Mouse (Mus musculus) intestine, embryonic 14.5 days (tissue): Measurements from ENCODE around the gene Pde10a. TPM values are rescaled to one million over a fixed set of nuclear protein-coding genes. Genes with fewer than 3 reads are reported as not detected.
"Not testable (repeated sequence)": the region's sequence is repeated elsewhere in the genome, so short reads cannot be mapped to it uniquely, and the experiment has no call there.

Experiments
- ATAC-seq: fragments of 200-750 bp; cut with Nextera tagmentation; replicated peaks from 2 replicates; pipeline ENCODE4 v1.8.0; 2017; ENCODE audit warnings: low read depth, moderate number of reproducible peaks, moderate TSS enrichment, moderate library complexity; ENCODE audit not compliant: low FRiP score, low TSS enrichment
- DNase-seq: peaks from one replicate; pipeline ENCODE4 v3.0.0-alpha.2; 2018; ENCODE audit warnings: low spot score
- H3K27ac ChIP-seq: fragments of 300-500 bp; sonication (generic); 2 replicates; pipeline ENCODE4 v1.5.1; 2014; ENCODE audit warnings: low read depth, mild to moderate bottlenecking, control low read depth
- H3K27me3 ChIP-seq: fragments of 300-500 bp; sonication (generic); replicated peaks from 2 replicates; pipeline ENCODE4 v1.6.1; 2014; ENCODE audit warnings: low read length, control low read depth; ENCODE audit not compliant: control insufficient read depth, insufficient read depth
- H3K36me3 ChIP-seq: fragments of 300-500 bp; sonication (generic); 2 replicates; pipeline ENCODE4 v1.6.1; 2014; ENCODE audit warnings: low read length, control low read depth; ENCODE audit not compliant: control insufficient read depth, insufficient read depth
- H3K4me1 ChIP-seq: fragments of 300-500 bp; sonication (generic); replicated peaks from 2 replicates; pipeline ENCODE4 v1.6.1; 2014; ENCODE audit warnings: low read length, control low read depth, mixed read lengths; ENCODE audit not compliant: control insufficient read depth, insufficient read depth
- H3K4me2 ChIP-seq: fragments of 300-500 bp; sonication (generic); 2 replicates; pipeline ENCODE4 v1.6.1; 2014; ENCODE audit warnings: low read length
- H3K4me3 ChIP-seq: fragments of 300-500 bp; sonication (generic); 2 replicates; pipeline ENCODE4 v1.5.1; 2014; ENCODE audit warnings: low read depth, low read length, control low read depth, mixed read lengths
- H3K9ac ChIP-seq: fragments of 300-500 bp; sonication (generic); 2 replicates; pipeline ENCODE4 v1.6.1; 2014; ENCODE audit warnings: mild to moderate bottlenecking, low read length
- H3K9me3 ChIP-seq: fragments of 300-500 bp; sonication (generic); 2 replicates; pipeline ENCODE4 v1.6.1; 2016; ENCODE audit warnings: low read length, control low read depth; ENCODE audit not compliant: control insufficient read depth
- WGBS: fragments of 180-500 bp; shearing (Covaris S2); extraction: QIAGEN DNeasy Blood & Tissue Kit; methylation state at CpG from one replicate; pipeline ENCODE4 v1.1.7; 2014; 5-methylcytosine and 5-hydroxymethylcytosine counted together
- polyA plus RNA-seq: library from polyadenylated mRNA; unstranded; fragments of >200 nt; fragmentation: Nextera tagmentation; extraction: Ambion mirVana; gene quantifications from 2 replicates; pipeline ENCODE4 v1.2.1, GENCODE M21; 2014

The Pde10a gene
- polyA plus RNA-seq, 1 experiment from 2014 or later = 1.4 TPM

- no peaks in the 10 kb centered on the region for H3K36me3 ChIP-seq
- no peaks in the 10 kb centered on the region for H3K4me1 ChIP-seq
- 66% methylated on average over 7 of the region's 7 CpGs for WGBS
- H3K27ac ChIP-seq = no peak overlapping the region
- no peak overlapping the region for H3K4me3 ChIP-seq
- DNase-seq = no peak
- no peaks in the 10 kb centered on the region for H3K27me3 ChIP-seq
- no peaks in the 10 kb centered on the region for H3K9me3 ChIP-seq
- H3K9ac ChIP-seq = no peak overlapping the region
- H3K4me2 ChIP-seq = no peak overlapping the region
- ATAC-seq = no peak
Observed at GRCm38 (mm10) chr17:8701096-8701495, 175.9 kb downstream of the Pde10a start.

- Histone ChIP-seq H3K4me3 (no peak overlapping the region), H3K27me3 (no peaks in the 10 kb centered on the region), H3K9ac (no peak overlapping the region), H3K9me3 (no peaks in the 10 kb centered on the region), H3K27ac (no peak overlapping the region), H3K36me3 (no peaks in the 10 kb centered on the region), H3K4me2 (no peak overlapping the region), H3K4me1 (no peaks in the 10 kb centered on the region)
- 87% methylated on average over 5 of the region's 5 CpGs for WGBS
- DNase-seq = no peak
- ATAC-seq = no peak
Observed at GRCm38 (mm10) chr17:8702503-8702902, 177.3 kb downstream of the Pde10a start.

- Histone ChIP-seq H3K9ac (no peak overlapping the region), H3K36me3 (no peaks in the 10 kb centered on the region), H3K4me3 (no peak overlapping the region), H3K4me1 (no peaks in the 10 kb centered on the region), H3K27ac (no peak overlapping the region), H3K9me3 (peaks cover 3% of the 10 kb centered on the region; the same call in 1 of the 2 replicates), H3K4me2 (no peak overlapping the region), H3K27me3 (no peaks in the 10 kb centered on the region)
- ATAC-seq (no peak), DNase-seq (no peak)
Observed at GRCm38 (mm10) chr17:8708006-8708405, 182.8 kb downstream of the Pde10a start.

- not testable (repeated sequence) for H3K9ac ChIP-seq, H3K36me3 ChIP-seq, H3K27me3 ChIP-seq, H3K4me2 ChIP-seq, H3K9me3 ChIP-seq, H3K4me1 ChIP-seq, ATAC-seq, H3K4me3 ChIP-seq, H3K27ac ChIP-seq, DNase-seq
- 94% methylated on average over 2 of the region's 2 CpGs for WGBS
Observed at GRCm38 (mm10) chr17:8712734-8713133, 187.6 kb downstream of the Pde10a start.

GRCm38 (mm10) chr17:8720961-8721360 lies 195.8 kb downstream of the Pde10a start:
- Histone ChIP-seq H3K9me3 (no peaks in the 10 kb centered on the region), H3K4me1 (no peaks in the 10 kb centered on the region), H3K36me3 (no peaks in the 10 kb centered on the region), H3K27me3 (no peaks in the 10 kb centered on the region), H3K4me2 (no peak overlapping the region), H3K9ac (no peak overlapping the region), H3K4me3 (no peak overlapping the region), H3K27ac (no peak overlapping the region)
- WGBS = 78% methylated on average over 10 of the region's 10 CpGs
- ATAC-seq = no peak
- peak; percentile 38 for DNase-seq

- H3K27me3 ChIP-seq = no peaks in the 10 kb centered on the region
Observed at GRCm38 (mm10) chr17:8724464-8724974, 199.3 kb downstream of the Pde10a start.

GRCm38 (mm10) chr17:8728646-8729045 lies 203.5 kb downstream of the Pde10a start:
- no peaks in the 10 kb centered on the region for H3K4me1 ChIP-seq
- no peak overlapping the region for H3K9ac ChIP-seq
- no peak overlapping the region for H3K4me2 ChIP-seq
- ATAC-seq (no peak), DNase-seq (no peak)
- H3K9me3 ChIP-seq = no peaks in the 10 kb centered on the region
- no peak overlapping the region for H3K27ac ChIP-seq
- H3K4me3 ChIP-seq = no peak overlapping the region
- 45% methylated on average over 7 of the region's 7 CpGs for WGBS
- no peaks in the 10 kb centered on the region for H3K36me3 ChIP-seq
- H3K27me3 ChIP-seq = no peaks in the 10 kb centered on the region

More at GRCm38 (mm10) chr17:8724464-8724974, 199.3 kb downstream of the Pde10a start:
- peak; percentile 20 for DNase-seq
- Histone ChIP-seq H3K4me3 (no peak overlapping the region), H3K9me3 (no peaks in the 10 kb centered on the region), H3K36me3 (no peaks in the 10 kb centered on the region), H3K4me2 (no peak overlapping the region), H3K9ac (no peak overlapping the region), H3K27ac (no peak overlapping the region), H3K4me1 (no peaks in the 10 kb centered on the region)
- ATAC-seq = no peak
- 87% methylated on average over 8 of the region's 8 CpGs for WGBS

GRCm38 (mm10) chr17:8729808-8730207 lies 204.6 kb downstream of the Pde10a start:
- no peaks in the 10 kb centered on the region for H3K4me1 ChIP-seq
- H3K4me3 ChIP-seq = no peak overlapping the region
- no peak for ATAC-seq
- no peak for DNase-seq
- no peak overlapping the region for H3K27ac ChIP-seq
- no peaks in the 10 kb centered on the region for H3K9me3 ChIP-seq
- H3K4me2 ChIP-seq = no peak overlapping the region
- no peaks in the 10 kb centered on the region for H3K27me3 ChIP-seq
- WGBS = 73% methylated on average over 7 of the region's 7 CpGs
- H3K9ac ChIP-seq = no peak overlapping the region
- H3K36me3 ChIP-seq = no peaks in the 10 kb centered on the region

- 64% methylated on average over 6 of the region's 6 CpGs for WGBS
- H3K9me3 ChIP-seq = no peaks in the 10 kb centered on the region
- H3K36me3 ChIP-seq = no peaks in the 10 kb centered on the region
Observed at GRCm38 (mm10) chr17:8731073-8731472, 205.9 kb downstream of the Pde10a start.

More at GRCm38 (mm10) chr17:8731073-8731472, 205.9 kb downstream of the Pde10a start:
- DNase-seq (no peak), ATAC-seq (no peak)
- Histone ChIP-seq H3K27ac (no peak overlapping the region), H3K4me3 (no peak overlapping the region), H3K9ac (no peak overlapping the region), H3K4me2 (no peak overlapping the region), H3K4me1 (no peaks in the 10 kb centered on the region), H3K27me3 (no peaks in the 10 kb centered on the region)
